Mouse (Mus musculus) liver, postnatal 0 days (tissue): Measurements from ENCODE around the gene Pacsin3. TPM values are rescaled to one million over a fixed set of nuclear protein-coding genes. Genes with fewer than 3 reads are reported as not detected.

ENCODE experiments used
- ATAC-seq: fragments of 200-750 bp; cut with Nextera tagmentation; 2 replicates; pipeline ENCODE4 v1.8.0; 2017; ENCODE audit warnings: mild to moderate bottlenecking, moderate library complexity
- DNase-seq: peaks from one replicate; pipeline ENCODE4 v3.0.0-alpha.2; 2016
- H3K27ac ChIP-seq: fragments of 300-500 bp; sonication (generic); 2 replicates; pipeline ENCODE4 v1.5.1; 2014; ENCODE audit warnings: antibody characterized with exemption, moderate library complexity, mild to moderate bottlenecking, low read depth
- H3K27me3 ChIP-seq: fragments of 300-500 bp; sonication (generic); 2 replicates; pipeline ENCODE4 v1.6.1; 2014; ENCODE audit warnings: low read length, control low read depth, mixed read lengths; ENCODE audit not compliant: insufficient read depth
- H3K36me3 ChIP-seq: fragments of 300-500 bp; sonication (generic); replicated peaks from 2 replicates; pipeline ENCODE4 v1.6.1; 2014; ENCODE audit warnings: mild to moderate bottlenecking, control low read depth, low read length, moderate library complexity, mixed read lengths; ENCODE audit not compliant: insufficient read depth
- H3K4me1 ChIP-seq: fragments of 300-500 bp; sonication (generic); 2 replicates; pipeline ENCODE4 v1.6.1; 2014; ENCODE audit warnings: antibody characterized with exemption, mild to moderate bottlenecking, control low read depth; ENCODE audit not compliant: insufficient read depth
- H3K4me2 ChIP-seq: fragments of 300-500 bp; sonication (generic); 2 replicates; pipeline ENCODE4 v1.6.1; 2014; ENCODE audit warnings: low read depth, mild to moderate bottlenecking, low read length, moderate library complexity, mixed read lengths
- H3K4me3 ChIP-seq: fragments of 300-500 bp; sonication (generic); 2 replicates; pipeline ENCODE4 v1.5.1; 2014; ENCODE audit warnings: low read depth, low read length
- H3K9ac ChIP-seq: fragments of 300-500 bp; sonication (generic); replicated peaks from 2 replicates; pipeline ENCODE4 v1.6.1; 2014; ENCODE audit warnings: mild to moderate bottlenecking, moderate library complexity
- H3K9me3 ChIP-seq: fragments of 300-500 bp; sonication (generic); 2 replicates; pipeline ENCODE4 v1.6.1; 2016; ENCODE audit warnings: mild to moderate bottlenecking, control low read depth, low read length, mixed read lengths
- CTCF ChIP-seq: sonication (generic); IDR thresholded peaks from 2 replicates; pipeline ENCODE4 v1.5.1; 2016; ENCODE audit warnings: antibody characterized with exemption, low read depth
- EP300 ChIP-seq: IDR thresholded peaks from 2 replicates; pipeline ENCODE4 v1.6.1; 2016; ENCODE audit warnings: antibody characterized with exemption, low read depth, mild to moderate bottlenecking
- WGBS: fragments of 180-500 bp; shearing (Covaris S2); extraction: QIAGEN DNeasy Blood & Tissue Kit; methylation state at CpG from one replicate; pipeline ENCODE4 v1.1.7; 2014; ENCODE audit not compliant: insufficient replicate concordance; 5-methylcytosine and 5-hydroxymethylcytosine counted together
- polyA plus RNA-seq: library from polyadenylated mRNA; unstranded; fragments of >200 nt; fragmentation: Nextera tagmentation; extraction: Ambion mirVana; gene quantifications from 2 replicates; pipeline ENCODE4 v1.2.1, GENCODE M21; 2015

The Pacsin3 gene
- polyA plus RNA-seq, 1 experiment from 2014 or later = 27.8 TPM

DNA sequence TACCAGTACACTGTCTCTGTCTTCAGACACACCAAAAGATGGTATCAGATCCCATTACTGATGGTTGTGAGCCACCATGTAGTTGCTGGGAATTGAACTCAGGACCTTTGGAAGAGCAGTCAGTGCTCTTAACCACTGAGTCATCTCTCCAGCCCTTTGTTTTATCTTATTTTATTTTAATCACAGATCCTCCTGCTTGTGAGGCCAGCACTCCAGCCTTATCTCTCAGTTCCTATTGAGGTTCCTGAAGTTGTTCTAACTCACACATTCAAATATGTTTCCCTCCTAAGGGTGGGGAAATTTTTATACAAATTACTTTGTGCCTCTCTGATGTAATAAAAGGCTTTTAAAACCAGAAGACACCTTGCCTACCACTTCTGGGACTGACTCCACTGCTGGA lies 50.8 kb downstream of the Pacsin3 start:
- DNase-seq (no peak), ATAC-seq (no peak)
- H3K27me3 ChIP-seq = no peaks in the 10 kb centered on the region
- H3K27ac ChIP-seq = no peak overlapping the region
- no peaks in the 10 kb centered on the region for H3K4me1 ChIP-seq
- no peak overlapping the region for H3K4me2 ChIP-seq
- H3K9ac ChIP-seq = no peak overlapping the region
- no peak overlapping the region for H3K4me3 ChIP-seq
- no peaks in the 10 kb centered on the region for H3K9me3 ChIP-seq
- no peaks in the 10 kb centered on the region for H3K36me3 ChIP-seq
- no peak for TF ChIP-seq EP300
- no peak for TF ChIP-seq CTCF

- Histone ChIP-seq H3K27me3 (no peaks in the 10 kb centered on the region), H3K27ac (no peak overlapping the region), H3K4me2 (no peak overlapping the region), H3K9ac (no peak overlapping the region), H3K9me3 (no peaks in the 10 kb centered on the region), H3K4me1 (no peaks in the 10 kb centered on the region), H3K4me3 (no peak overlapping the region), H3K36me3 (no peaks in the 10 kb centered on the region)
- ATAC-seq = no peak
- no peak for TF ChIP-seq EP300
- TF ChIP-seq CTCF = no peak
- 53% methylated on average over 5 of the region's 5 CpGs for WGBS
- no peak for DNase-seq
Measured at GRCm38 (mm10) chr2:91308680-91309079, 52.9 kb downstream of the Pacsin3 start.

DNA sequence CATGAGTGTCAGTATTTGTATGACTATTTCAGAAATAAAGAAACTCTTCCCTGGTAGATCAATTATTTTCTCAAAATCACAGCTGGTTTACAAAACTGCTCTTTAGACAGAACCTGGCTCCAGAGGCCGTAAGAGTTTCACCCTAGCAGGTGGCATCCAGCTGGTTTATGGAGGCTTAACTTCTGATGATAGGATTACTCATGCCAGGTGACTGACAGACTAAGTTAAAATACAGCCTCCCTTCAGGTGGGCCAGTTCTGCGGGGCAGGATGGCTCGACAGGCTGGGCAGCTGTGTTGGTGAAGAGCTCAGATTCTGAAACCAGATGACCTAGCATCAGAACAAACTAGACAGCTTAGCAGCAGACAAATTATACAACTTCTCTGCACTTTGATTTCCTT lies 53.8 kb downstream of the Pacsin3 start:
- Histone ChIP-seq H3K27ac (no peak overlapping the region), H3K4me3 (no peak overlapping the region)
- no peak for DNase-seq

DNA sequence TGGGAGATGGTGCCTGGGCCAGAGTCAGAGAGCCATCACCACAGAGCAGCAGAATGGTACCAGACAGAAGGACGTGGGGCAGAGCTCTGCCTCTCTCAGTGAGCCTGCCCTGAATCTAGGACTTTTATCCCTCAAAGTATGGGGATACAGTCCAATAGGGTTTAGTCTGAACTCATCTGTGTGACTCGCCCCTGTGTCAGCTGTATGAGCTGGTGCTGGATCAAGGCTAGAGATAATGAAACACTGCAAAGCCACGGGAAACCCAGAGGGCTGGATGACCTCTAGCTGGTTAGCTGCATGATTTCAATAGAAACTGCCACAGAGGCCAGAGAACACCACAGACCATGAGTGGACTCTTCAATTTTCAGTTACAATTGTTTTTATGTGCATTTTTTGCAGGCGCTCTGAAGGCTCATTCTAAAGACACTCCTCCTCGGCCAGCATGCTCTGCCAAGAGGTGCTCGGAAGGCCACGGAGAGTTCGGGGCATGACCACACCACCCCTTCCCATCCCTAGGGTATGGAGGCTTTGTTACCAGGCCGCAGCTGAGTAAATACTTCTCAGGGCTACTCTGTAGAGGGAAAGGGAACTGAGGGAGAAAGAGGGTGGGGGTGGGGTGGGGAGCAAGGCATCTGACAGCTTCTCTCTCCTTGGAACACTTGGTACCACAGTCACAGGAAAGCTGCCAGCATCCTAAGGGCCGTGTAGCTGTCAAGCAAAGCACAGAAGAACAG lies 57.0 kb downstream of the Pacsin3 start:
- H3K4me3 ChIP-seq = no peak overlapping the region
- no peak for ATAC-seq
- no peak for TF ChIP-seq CTCF
- no peak for TF ChIP-seq EP300
- no peak for DNase-seq
- no peak overlapping the region for H3K9ac ChIP-seq
- H3K4me1 ChIP-seq = no peaks in the 10 kb centered on the region
- H3K27ac ChIP-seq = 0 out of 2 replicates have a peak overlapping the region, but pooled peaks have one; percentile 16
- no peaks in the 10 kb centered on the region for H3K9me3 ChIP-seq
- H3K36me3 ChIP-seq = no peaks in the 10 kb centered on the region
- no peaks in the 10 kb centered on the region for H3K27me3 ChIP-seq
- WGBS = 54% methylated on average over 10 of the region's 10 CpGs
- no peak overlapping the region for H3K4me2 ChIP-seq

More for the DNA sequence above, 53.8 kb downstream of the Pacsin3 start:
- no peaks in the 10 kb centered on the region for H3K36me3 ChIP-seq
- no peaks in the 10 kb centered on the region for H3K27me3 ChIP-seq
- no peaks in the 10 kb centered on the region for H3K9me3 ChIP-seq
- TF ChIP-seq CTCF (no peak), EP300 (no peak)
- H3K4me1 ChIP-seq = no peaks in the 10 kb centered on the region
- no peak for ATAC-seq
- 82% methylated on average over 3 of the region's 3 CpGs for WGBS
- H3K9ac ChIP-seq = no peak overlapping the region
- H3K4me2 ChIP-seq = no peak overlapping the region

DNA sequence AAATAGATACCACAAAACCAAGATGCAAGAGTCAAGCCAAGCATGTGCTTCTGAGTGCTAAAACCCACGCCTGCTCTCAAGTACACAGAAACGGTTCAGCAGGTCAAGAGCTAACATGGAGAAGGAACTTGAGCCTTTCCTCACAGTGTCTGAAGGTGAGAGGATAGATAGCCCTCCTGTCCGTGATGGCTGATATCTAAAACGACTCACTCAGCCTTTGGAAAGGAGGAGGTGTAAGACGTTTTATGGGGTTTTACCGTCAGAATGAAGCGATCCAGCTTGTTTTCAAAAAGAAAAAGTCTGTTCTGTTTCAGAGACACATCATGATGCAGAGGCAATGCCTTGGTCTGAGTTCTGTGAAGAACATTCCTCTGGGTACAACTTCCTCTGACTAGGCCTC lies 58.4 kb downstream of the Pacsin3 start:
- TF ChIP-seq EP300 (no peak), CTCF (no peak)
- DNase-seq = no peak
- Histone ChIP-seq H3K9ac (no peak overlapping the region), H3K4me2 (no peak overlapping the region), H3K4me3 (no peak overlapping the region), H3K4me1 (no peaks in the 10 kb centered on the region), H3K9me3 (no peaks in the 10 kb centered on the region), H3K36me3 (no peaks in the 10 kb centered on the region), H3K27ac (no peak overlapping the region), H3K27me3 (no peaks in the 10 kb centered on the region)
- WGBS = 71% methylated on average over 7 of the region's 7 CpGs
- ATAC-seq = no peak

Other genes starting within 250 kb of the Pacsin3 start
- 1.6 and 1.8 TPM in 2 replicates for gene Rapsn, start 220.3 kb upstream of the Pacsin3 start, polyA plus RNA-seq
- gene Psmc3, start 201.9 kb upstream of the Pacsin3 start, polyA plus RNA-seq = 109 and 112 TPM in 2 replicates
- gene Slc39a13, start 185.5 kb upstream of the Pacsin3 start, polyA plus RNA-seq = 7.2 TPM in 2 replicates
- gene Spi1, start 173.6 kb upstream of the Pacsin3 start, polyA plus RNA-seq = 31.7 and 35.5 TPM in 2 replicates
- 0.04 TPM in 2 replicates for gene Mybpc3, start 137.8 kb upstream of the Pacsin3 start, polyA plus RNA-seq
- 2.9 and 3.6 TPM in 2 replicates for gene Madd, start 72.1 kb upstream of the Pacsin3 start, polyA plus RNA-seq
- gene Nr1h3, start 53.1 kb upstream of the Pacsin3 start, polyA plus RNA-seq = 30.0 and 31.0 TPM in 2 replicates
- 13.0 and 14.1 TPM in 2 replicates for gene Acp2, start 53.1 kb upstream of the Pacsin3 start, polyA plus RNA-seq
- 4.0 and 4.2 TPM in 2 replicates for gene Ddb2, start 19.0 kb upstream of the Pacsin3 start, polyA plus RNA-seq
- 64.2 and 65.1 TPM in 2 replicates for gene Arfgap2, start 9.0 kb downstream of the Pacsin3 start, polyA plus RNA-seq
- 4.1 and 5.5 TPM in 2 replicates for gene 1110051M20Rik, start 188.8 kb downstream of the Pacsin3 start, polyA plus RNA-seq
- 1.4 and 1.5 TPM in 2 replicates for gene Lrp4, start 201.6 kb downstream of the Pacsin3 start, polyA plus RNA-seq